Mouse (Mus musculus) lung, postnatal 0 days (tissue): ENCODE data around the gene Gm45233.

Experiments used
- CTCF ChIP-seq: IDR thresholded peaks from 2 replicates; pipeline ENCODE4 v1.5.1; 2016; ENCODE audit warnings: antibody characterized with exemption, mild to moderate bottlenecking
- EP300 ChIP-seq: IDR thresholded peaks from 2 replicates; pipeline ENCODE4 v1.6.1; 2016; ENCODE audit warnings: antibody characterized with exemption, mild to moderate bottlenecking, control low read depth

DNA sequence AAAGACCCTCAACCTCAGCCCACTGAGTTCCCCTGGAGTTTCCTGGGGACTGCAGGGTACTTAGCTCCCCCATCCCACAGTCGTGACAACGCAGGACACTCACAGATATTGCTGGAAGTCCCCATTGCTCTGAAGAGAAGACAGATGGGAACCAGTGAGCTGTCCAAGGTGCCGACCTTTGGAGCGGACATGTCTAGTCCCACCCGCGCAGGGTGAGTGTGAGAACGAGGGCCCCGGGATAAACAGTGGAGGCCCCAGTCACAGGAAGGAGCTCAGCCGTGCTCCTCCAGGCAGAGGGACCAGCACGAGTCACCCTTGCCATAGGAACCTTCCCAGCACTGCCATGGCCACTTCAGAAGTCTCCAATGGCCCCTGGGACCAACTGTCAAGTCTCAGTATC, 39.3 kb downstream of the Gm45233 start:
- no peak for TF ChIP-seq CTCF
- no peak for TF ChIP-seq EP300
